Mouse (Mus musculus) megakaryocyte progenitor cell, adult 5-6 weeks (primary cell): ENCODE results near the gene Obscn. TPM values are rescaled to one million over a fixed set of nuclear protein-coding genes. Genes with fewer than 3 reads are reported as not detected.

Experiments used
- ATAC-seq: replicated peaks from 2 replicates; pipeline ENCODE4 v1.8.0; 2016; ENCODE audit warnings: mild to moderate bottlenecking, moderate TSS enrichment, inconsistent platforms; ENCODE audit not compliant: poor library complexity
- total RNA-seq, 2 experiments: library from RNA; stranded (forward) in 1 of 2; stranded (reverse) in 1 of 2; fragments of 157-497, 149-512 nt in 1 of 2; fragments of 200-1000 nt in 1 of 2; gene quantifications; 2 replicates each; pipeline versions ENCODE4 v1.2.3 to v1.2.4; 2015 to 2017

The Obscn gene
- total RNA-seq, 2 experiments from 2014 or later: 0.07 TPM; not detected in 1

DNA sequence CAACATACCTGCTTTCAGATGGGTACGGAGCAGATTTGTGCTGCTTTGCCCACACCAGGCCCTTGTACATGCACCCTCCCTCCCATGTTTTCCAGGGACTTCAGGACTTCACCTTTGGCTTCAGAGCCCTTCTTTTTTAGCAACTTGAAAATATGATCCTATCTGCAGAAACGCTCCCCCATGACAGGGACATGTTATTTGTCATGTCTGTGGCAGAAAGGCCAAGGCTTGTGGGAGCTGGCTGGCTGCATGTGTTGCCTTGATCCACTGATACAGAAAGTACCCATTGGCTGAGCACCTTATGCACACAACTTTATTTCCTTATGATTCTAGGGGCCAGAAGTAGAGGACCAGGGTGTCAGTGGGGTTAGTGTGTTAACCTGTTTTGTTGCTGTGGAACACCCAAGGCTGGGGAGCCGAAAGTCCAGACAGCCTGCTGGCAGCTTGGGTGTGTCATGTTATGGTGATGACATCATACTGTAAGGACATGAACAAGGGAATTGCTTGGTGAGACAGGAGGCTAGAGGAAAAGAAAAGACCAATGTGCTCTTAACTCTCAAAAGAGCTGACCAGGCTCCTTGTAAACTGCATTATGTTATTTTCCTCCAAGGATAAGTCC, 150.8 kb downstream of the Obscn start:
- ATAC-seq: no peak

DNA sequence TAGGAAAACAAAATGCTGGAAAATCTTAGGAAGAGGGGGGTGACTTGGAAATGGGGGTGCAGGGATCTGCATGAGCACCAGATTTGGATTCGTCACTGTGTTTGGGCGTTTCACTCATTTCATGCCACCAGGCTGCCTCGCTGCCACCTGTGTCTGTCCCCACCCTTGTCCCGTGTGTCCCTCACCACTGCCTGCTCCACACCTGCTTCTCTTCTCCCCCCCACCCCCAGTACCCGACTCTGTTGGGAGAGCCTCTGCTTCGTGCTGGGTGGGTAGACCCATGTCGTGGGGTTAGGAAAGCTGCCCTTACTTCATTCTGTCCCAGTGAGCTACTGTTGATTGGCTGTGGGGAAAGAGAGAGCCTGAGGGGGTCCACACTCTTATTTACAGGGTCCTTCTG, 151.5 kb downstream of the Obscn start:
- ATAC-seq: no peak

DNA sequence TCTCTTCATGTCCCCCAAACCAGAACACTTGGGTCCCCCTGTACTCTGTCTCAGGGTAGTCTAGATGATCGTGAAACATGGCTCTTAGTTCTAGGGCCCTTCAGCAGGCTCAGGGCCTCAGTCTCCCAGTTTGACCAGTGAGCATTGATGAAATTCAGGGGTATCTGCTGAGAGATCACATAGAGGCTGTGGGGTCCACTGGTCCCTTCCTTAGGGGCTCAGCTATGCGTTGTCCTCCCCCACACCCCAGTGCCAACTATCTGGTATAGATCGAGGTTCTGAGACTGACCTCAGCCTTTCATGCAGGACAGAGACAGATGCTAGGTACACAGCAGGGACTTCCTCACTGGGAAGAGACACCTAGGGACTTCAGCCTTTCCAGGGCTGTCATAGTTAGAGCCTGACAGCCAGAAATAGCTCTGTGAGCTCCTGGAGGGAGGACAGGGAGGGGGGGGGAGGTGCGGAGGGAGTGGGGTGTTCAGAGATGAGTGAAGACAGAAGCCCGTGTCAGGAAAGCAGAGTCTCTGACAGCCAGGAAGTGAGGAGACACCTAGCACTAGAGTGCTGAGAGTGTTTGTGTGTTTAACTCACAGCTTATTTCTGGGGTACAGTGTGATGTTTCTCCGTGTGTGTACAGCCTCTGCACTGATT, 152.4 kb downstream of the Obscn start:
- no peak for ATAC-seq

DNA sequence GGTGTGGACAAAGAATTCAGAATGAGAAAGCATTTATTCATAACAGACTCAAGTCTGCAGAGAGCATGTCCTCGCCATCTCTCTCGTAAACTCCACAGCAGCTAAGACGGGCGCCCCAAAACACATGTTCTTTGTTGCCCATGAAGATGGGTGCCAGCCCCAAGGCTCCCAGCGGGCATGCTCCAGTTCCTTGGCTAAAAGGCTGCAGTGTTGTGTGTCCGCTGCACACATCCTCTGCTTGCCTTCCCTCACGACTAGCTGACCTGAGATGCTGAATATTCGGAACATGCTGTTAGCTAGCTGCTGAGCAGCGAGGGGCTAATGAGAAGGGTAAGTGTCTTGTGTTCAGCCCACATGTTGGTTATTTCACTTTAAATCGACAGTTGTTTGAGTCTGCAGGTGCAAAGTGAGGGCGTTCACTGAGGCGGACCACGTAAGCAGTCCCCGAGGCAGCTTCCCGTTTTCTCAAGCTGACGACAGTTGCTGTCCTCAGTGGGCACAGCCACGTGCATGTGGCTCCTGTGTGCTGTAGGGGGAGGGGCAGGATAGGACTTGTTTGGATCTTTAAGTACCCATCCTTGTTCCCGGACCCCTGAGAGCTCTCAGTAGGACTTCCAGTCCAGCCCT, 153.6 kb downstream of the Obscn start:
- peak; percentile 43 for ATAC-seq

DNA sequence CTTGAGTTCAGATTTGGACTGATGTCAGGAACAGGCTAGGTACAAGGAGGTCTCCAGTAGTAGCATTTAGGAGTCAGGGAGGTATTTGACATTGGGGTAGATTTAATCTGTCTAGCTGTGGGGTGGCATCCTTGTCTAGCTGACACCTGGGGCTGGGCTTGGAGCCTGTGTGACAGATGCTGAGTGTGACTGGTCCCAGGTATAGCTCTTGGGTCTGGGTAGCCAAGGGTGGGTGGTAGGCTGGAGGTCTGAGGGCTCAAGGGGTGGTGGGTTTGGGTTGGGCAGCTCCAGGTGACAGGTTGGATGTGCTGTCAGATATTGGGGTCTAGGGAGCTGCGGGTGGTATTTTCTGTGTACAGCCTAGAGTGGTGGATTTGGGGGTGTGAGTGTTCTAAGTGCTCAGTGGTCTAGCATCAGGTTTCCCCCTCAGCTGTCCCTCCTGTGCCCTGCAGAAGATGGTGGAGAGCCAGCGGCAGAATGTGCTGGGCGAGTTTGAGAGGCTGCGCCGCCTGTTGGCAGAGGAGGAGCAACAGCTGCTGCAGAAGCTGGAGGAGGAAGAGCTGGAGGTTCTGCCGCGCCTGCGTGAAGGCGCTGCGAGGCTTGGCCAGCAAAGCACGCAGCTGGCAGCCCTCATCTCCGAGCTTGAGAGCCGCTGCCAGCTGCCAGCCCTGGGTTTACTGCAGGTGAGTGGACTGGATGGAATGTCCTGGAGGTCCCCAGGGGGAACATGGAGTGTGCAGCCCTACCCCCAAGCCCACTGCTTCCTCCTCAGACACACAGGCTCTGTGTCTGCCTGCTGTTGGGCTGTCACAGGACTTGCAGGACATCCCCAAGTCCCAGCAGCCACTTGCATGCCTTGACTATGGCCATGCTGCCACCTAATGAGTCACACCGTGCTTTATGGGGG, 154.4 kb downstream of the Obscn start:
- ATAC-seq: peak; percentile 56

DNA sequence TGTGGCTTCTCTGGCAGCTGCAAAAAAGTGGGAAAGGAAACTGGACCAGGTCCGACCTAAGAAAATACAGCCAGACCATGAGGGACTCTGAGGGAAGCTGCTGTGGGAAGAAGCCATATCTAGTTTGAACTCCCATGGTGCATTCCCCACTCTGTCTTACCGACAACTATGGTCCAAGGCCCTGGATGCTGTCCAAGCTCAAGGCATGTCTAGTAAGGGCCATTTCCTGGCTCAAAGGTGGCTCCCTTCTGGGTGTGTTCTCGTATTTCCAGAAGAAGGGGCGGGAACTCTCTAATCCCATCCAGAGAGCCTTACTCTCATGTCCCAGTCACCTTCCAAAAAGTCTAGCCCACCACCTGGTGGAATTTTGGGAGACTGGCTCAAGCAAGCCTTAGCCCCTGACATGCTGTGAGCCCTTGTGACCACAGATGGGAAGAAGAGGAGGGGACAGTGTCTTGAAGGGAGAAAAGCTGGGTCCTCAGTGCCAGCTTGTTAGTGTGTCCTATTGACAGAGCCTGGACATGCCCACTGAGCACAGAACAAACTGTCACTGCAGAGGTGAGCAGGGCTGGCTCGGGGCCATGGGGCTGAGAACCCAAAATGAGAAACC, 155.7 kb downstream of the Obscn start:
- ATAC-seq: no peak

DNA sequence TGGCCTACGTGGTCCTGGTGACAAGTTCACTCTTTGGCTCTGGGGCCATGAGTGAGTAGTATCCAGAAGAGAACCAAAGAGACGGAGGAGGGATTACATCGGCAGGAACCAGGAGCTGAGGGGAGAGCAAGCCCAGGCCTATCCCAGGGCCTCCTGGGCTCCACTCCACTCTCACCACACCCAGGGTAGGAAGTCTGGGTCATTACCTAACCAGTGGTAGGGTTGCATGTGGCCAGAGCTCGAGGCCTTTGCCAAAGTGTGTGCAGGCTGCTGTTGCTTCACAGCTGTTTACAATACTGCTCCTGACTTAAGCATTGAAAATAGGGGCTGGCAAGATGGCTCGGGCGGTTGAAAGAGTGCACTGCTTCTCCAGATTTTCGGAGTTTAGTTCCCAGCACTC, 156.5 kb downstream of the Obscn start:
- ATAC-seq: peak; percentile 50

DNA sequence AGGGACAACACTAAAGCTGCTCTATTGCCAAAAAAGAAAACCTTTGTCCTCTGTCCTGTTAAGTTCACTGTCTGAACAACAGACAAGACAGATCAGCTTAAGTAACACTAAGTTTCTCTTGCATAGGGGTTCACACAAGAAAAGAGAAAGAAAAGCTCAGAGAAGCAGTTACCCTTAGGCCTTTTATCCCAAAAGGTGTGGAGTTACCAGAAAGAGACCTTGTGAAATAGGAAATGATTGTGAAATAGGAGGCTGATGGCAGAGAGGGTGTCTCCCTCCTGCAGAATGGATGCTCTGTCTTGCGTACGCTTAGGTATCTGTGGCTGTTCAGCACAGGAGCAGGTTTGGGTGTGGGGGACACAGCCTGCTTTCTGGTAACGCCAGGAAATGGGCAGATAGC, 157.0 kb downstream of the Obscn start:
- 0 out of 2 replicates have a peak, but pooled peaks have one; percentile 10 for ATAC-seq

DNA sequence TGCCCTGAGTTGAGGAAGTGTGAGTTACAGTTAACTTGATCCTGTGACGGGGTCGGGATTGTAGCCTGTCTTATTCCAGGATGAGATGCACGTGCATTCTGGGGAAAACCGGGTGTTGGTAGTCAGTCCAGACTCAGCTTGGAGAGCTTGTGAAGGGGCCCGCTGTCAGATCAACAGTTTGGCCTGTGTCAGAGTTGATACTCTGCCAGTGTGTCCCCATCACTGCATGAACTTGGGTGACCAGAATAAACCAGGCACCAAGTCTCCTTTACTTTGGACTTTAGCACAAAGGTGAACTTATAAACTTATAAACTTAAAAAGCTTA, 157.5 kb downstream of the Obscn start:
- ATAC-seq: no peak

DNA sequence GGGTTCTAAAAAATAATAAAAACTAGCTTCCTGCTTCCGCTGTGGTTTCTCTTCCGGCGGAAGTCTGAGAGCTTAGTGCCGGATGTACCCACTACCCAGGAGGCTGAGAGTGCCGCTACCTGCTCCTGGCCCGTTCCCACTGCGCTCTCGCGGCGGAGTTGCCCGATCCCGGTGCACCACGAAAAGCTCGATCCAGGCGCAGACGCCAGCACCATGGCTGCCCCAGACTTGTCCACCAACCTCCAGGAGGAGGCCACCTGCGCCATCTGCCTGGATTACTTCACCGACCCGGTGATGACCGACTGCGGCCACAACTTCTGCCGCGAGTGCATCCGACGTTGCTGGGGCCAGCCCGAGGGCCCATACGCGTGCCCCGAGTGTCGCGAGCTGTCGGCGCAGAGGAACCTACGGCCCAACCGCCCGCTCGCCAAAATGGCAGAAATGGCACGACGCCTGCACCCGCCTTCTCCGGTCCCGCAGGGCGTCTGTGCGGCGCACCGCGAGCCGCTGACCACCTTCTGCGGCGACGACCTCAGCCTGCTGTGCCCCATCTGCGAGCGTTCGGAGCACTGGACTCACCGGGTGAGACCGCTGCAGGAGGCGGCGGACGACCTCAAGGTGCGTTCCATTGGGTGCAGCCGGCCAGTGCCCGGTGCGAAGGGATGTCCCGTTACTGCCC, 158.0 kb downstream of the Obscn start, which contains the start of gene Trim11:
TSS of gene Trim11 (plus strand) at position 67 of the 679 bp plus-strand sequence.
- ATAC-seq: peak; percentile 43

DNA sequence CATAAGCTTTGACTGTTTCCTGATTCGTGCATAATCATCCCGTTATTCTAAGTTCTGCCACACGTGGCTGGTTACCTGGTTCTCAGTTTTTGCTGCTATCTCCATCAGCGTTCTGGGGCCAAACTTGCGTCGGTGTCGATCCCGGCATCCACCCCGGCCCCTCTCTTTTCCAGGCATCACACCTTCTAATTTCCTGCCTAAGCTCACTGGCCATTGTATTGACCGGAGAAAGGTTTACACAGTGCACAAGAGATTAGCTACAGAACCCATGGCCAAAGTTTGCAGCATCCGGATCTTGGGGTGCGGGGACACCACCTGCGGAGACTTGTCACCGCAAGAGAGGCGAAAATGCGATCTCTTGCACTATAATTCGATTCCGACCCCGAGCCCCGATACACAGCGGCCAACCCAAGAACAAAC, 158.6 kb downstream of the Obscn start:
- 0 out of 2 replicates have a peak, but pooled peaks have one; percentile 3 for ATAC-seq

DNA sequence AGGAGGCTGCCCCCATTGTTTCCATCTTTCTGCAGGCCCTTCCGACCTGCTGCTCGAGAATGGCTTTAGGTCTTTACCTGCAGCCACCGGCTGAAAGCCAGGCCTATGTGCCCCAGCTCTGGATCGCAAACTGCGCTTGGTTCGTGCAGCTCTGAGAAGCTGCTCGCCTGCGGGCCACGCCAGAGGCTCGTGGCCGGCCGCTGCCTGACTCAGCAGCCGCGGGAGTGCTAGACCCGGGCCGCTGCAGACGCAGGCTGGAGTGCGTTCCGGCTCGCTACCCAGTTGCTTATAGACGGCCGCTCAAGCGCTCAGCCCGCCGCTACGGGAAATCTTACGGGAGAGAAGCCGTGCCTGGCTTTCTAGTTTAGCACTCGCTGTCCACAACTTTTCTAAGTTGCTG, 159.1 kb downstream of the Obscn start:
- peak; percentile 20; the same call in 1 of the 2 replicates for ATAC-seq

DNA sequence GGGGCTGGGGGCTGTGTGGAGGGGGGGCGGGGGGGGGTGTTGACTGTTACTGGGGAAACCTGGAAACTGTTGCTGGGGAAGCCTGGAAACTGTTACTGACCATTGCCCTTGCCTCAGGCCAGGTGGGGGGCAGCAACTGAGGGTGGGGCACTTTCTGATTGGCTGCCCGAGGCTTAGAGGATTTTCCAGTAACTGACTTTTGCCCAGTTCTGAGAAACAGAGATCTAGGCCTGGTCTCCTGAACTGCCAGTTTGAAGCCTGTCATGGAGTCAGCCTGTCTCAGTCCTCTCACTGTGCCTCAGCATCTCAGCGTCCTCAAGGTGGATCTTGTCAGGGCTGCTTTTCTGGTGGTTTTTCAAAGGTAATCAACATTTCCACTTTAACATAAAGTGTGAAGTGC, 161.8 kb downstream of the Obscn start:
- ATAC-seq: no peak

DNA sequence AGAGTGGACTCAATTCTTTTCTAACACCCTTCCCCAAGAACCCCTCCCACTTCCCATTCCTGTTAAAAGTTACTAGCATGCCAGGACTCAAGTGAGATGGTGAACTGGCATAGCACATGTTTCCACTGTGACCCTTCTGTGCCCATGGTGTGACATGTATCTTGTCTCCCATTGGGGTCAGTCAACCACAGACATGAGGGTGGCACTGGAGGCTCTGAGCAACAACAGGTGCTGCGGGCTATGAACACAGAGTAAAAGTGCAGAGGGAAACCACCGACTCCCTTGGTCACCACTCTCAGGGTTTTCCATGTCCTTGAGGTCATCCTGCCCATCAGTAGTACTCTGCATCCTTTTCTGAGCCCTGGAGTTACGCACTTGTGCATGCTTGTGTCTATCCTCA, 164.4 kb downstream of the Obscn start:
- ATAC-seq: no peak

DNA sequence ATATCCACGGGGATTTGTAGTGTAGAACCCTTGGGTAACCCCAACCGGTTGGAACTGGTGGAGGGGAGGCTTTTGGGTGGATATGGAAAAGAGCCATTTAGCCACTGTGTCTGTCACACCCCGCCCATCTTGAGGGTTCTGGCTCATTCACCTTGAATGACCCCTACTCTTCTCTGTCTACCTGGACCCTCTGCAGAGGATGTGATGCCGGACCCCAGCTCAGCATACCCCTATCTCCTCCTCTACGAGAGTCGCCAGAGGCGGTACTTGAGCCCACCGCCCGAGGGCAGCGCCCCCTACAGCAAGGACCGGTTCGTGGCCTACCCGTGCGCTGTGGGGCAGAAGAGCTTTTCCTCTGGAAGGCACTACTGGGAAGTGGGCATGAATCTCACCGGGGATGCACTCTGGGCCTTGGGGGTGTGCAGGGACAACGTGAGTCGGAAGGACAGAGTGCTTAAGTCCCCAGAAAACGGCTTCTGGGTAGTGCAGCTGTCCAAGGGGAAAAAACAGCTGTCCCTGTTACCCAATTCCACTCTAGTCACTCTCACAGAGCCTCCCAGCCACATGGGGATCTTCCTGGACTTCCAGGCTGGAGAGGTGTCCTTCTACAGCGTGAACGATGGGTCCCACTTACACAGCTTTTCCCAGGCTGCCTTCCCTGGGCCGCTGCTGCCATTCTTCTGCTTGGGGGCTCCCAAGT, 165.2 kb downstream of the Obscn start:
- ATAC-seq: no peak

DNA sequence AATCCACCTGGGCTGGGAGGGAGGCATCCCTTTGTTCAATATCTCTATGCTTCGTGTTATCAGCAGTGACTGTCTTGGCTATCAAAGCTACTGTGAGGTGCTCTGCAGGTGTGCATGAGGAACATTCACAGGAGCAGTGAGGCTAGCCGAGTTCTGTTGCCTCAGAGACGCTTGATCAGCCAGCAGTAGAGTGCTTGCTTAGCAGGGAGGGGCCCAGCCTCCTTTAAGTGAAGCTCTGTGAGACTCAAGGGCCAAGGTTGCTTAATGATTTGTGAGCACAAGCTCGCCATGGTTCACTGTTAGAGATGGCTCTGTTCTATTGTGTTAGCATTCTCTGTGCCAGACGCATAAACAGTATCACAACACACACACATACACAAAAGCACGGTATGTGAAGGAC, 166.5 kb downstream of the Obscn start:
- ATAC-seq: no peak

DNA sequence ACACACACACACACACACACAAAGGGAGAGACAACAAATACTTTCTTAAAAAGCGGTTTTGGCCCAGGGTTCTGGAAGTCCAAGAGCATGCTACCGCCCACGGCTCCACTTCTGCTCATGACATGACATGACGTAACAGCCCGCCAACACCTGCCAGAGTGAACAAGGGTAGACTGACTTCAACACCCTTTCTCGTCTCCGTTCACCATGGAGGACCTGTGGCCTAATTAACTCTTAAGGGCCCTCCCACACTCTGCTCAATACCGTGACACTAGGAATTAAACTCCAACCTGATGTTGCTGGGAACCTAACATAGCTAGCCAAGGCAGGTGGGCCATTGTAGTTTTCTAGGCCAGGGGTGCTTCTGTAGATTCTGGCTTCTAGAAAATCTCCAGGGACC, 167.2 kb downstream of the Obscn start:
- no peak for ATAC-seq

DNA sequence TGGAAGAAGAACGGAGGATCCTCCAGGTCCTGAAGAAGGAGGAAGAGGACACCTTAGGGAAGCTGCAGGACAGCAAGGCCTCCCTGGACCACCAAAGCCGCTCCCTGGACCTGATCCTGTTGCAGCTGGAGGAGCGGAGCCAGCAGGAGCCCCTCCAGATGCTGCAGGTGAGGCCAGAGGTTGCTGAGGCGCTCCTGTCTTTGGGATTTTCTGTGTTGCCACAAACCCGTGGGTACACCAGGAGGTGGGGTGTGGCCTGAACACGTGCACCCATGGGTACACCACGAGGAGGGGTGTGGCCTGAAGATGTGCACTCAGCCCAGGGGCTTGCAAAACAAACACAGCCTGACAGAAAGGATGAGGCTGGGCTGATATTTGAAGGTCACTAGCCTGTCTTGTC, 167.7 kb downstream of the Obscn start:
- ATAC-seq: no peak

DNA sequence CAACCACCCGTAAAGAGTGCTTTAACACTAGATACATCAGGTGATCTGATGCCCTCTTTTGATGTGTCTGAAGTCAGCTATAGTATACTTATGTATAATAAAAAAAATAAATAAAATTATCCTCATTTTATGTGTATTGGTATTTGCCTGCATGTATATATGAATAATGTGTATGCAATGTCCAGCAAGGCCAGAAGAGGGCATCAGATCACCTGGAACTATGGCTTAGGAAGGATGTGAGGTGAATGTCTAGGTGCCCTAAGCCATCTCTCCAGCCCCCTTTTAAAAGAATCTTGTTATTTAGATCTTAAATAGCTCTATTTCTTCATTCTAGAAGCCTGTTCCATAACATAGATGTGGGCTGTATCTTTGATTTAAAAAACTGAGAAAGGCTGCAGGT, 168.9 kb downstream of the Obscn start:
- 0 out of 2 replicates have a peak, but pooled peaks have one; percentile 49 for ATAC-seq
